17 mouse cellular contexts compared by ENCODE assay signal in the genomic region with DNA sequence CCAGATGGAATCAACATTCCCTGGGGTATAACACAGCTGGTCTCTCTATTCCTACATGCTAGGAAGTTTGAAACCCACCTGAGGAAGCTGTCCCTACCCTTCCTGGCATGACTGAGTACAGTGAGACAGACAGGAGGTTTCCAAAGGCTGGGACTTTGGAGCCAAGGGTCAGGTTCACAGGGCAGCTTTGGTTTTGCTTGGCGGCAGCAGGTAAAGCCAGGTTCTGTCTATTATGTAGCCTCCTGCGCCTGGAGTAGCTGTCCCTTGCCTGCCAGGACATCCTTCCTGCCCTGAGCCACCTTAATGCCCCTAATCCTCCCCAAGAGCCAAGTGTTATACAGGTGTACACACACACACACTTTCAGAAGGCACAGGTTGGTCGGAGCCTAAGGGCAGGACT. TPM values are rescaled to one million over a fixed set of nuclear protein-coding genes. Genes with fewer than 3 reads are reported as not detected.
DNase-seq lines count a peak whose midpoint lies in the region; ATAC-seq and TF ChIP-seq lines count a peak whose summit lies in the region.
"Had no signal": no experiment of that assay in that cellular context is flagged by ENCODE, and none has a peak within 500 bp of the region (broad histone marks: within the 10 kb centered on the region; RNA-seq: fewer than 3 reads in every experiment).

No protein-coding gene starts in this region.

- ATAC-seq in kidney, embryonic 16.5 days (ENCODE audit: low FRiP score, low TSS enrichment) = no peak
- no peak for ATAC-seq in intestine, embryonic 15.5 days
- ATAC-seq in monocyte, adult 5-6 weeks (replicated peaks; ENCODE audit: insufficient number of reproducible peaks, low FRiP score, low TSS enrichment, poor library complexity, severe bottlenecking) = no peak
- ATAC-seq: hindbrain, postnatal 0 days; Patski had no signal

- H3K9me3 ChIP-seq in kidney, embryonic 16.5 days (ENCODE audit: low read length) = no peaks in the 10 kb centered on the region
- H3K9me3 ChIP-seq in E14TG2a.4 (ENCODE audit: low read length) = no peaks in the 10 kb centered on the region
- no peaks in the 10 kb centered on the region for H3K9me3 ChIP-seq in intestine, embryonic 15.5 days
- H3K9me3 ChIP-seq: liver, embryonic 15.5 days; megakaryocyte, embryonic 14.5 days had no signal

- WGBS in kidney, embryonic 16.5 days = 89% methylated on average over 3 of the region's 3 CpGs
- WGBS in intestine, embryonic 15.5 days = 78% methylated on average over 3 of the region's 3 CpGs

- H3K4me1 ChIP-seq in kidney, embryonic 16.5 days (ENCODE audit: insufficient read depth, low read length) = peaks cover 21% of the 10 kb centered on the region
- H3K4me1 ChIP-seq in E14TG2a.4 (replicated peaks; ENCODE audit: low read depth, low read length) = peaks cover 98% of the 10 kb centered on the region
- peaks cover 32% of the 10 kb centered on the region for H3K4me1 ChIP-seq in intestine, embryonic 15.5 days (replicated peaks)

- H3K27ac ChIP-seq in kidney, embryonic 16.5 days (ENCODE audit: low read length) = no peak overlapping the region
- H3K27ac ChIP-seq in intestine, embryonic 15.5 days = peak overlapping the region; percentile 88
- H3K27ac ChIP-seq: hindbrain, postnatal 0 days; liver, embryonic 15.5 days had no signal

- no peak overlapping the region for H3K4me3 ChIP-seq in kidney, embryonic 16.5 days (ENCODE audit: low read length)
- 0 out of 2 replicates have a peak overlapping the region, but pooled peaks have one; percentile 37 for H3K4me3 ChIP-seq in E14TG2a.4 (replicated peaks; ENCODE audit: low read length)
- H3K4me3 ChIP-seq in intestine, embryonic 15.5 days (replicated peaks) = no peak overlapping the region
- H3K4me3 ChIP-seq: liver, embryonic 15.5 days; megakaryocyte, embryonic 14.5 days had no signal

- no peak for TF ChIP-seq CTCF in E14TG2a.4 (conservative IDR thresholded peaks at IDR 0.05; ENCODE audit: low read length)

- H3K27me3 ChIP-seq in kidney, embryonic 16.5 days (ENCODE audit: insufficient read depth, low read length) = no peaks in the 10 kb centered on the region
- no peaks in the 10 kb centered on the region for H3K27me3 ChIP-seq in E14TG2a.4 (ENCODE audit: insufficient read depth, low read length)
- H3K27me3 ChIP-seq in intestine, embryonic 15.5 days (replicated peaks) = no peaks in the 10 kb centered on the region
- H3K27me3 ChIP-seq: Patski had no signal

- H3K4me2 ChIP-seq in kidney, embryonic 16.5 days (replicated peaks; ENCODE audit: low read depth, low read length) = no peak overlapping the region
- peak overlapping the region; percentile 14; the same call in 1 of the 2 replicates for H3K4me2 ChIP-seq in intestine, embryonic 15.5 days (replicated peaks)
- H3K4me2 ChIP-seq: liver, embryonic 15.5 days had no signal

- H3K36me3 ChIP-seq in kidney, embryonic 16.5 days (ENCODE audit: insufficient read depth, low read length) = 0 out of 2 replicates have a peak, but pooled peaks cover 4% of the 10 kb centered on the region
- peaks cover 61% of the 10 kb centered on the region for H3K36me3 ChIP-seq in E14TG2a.4 (ENCODE audit: insufficient read depth, low read length)
- peaks cover 10% of the 10 kb centered on the region; the same call in 1 of the 2 replicates for H3K36me3 ChIP-seq in intestine, embryonic 15.5 days
- H3K36me3 ChIP-seq: liver, embryonic 15.5 days had no signal

- no peak overlapping the region for H3K9ac ChIP-seq in kidney, embryonic 16.5 days (replicated peaks; ENCODE audit: low read length)
- no peak overlapping the region for H3K9ac ChIP-seq in intestine, embryonic 15.5 days
- H3K9ac ChIP-seq: liver, embryonic 15.5 days had no signal

- DNase-seq in kidney, adult 11 months = peak; percentile 61
- DNase-seq in kidney, postnatal 36 days = peak; percentile 61 to 64
- no peak for DNase-seq in thymus, postnatal 4 days
- DNase-seq: adrenal gland, postnatal 36 days; B cell, adult 2 months; cerebellum, adult 9-11 months; heart, postnatal 4 days; layer of hippocampus, postnatal 36 days; lung, postnatal 14 days had no signal

RNA-seq across cellular contexts. Expression of gene Rps6ka1, which starts 5.7 kb away (rescaled TPM):
- polyA plus RNA-seq in kidney, embryonic 16.5 days (2015; fragmentation: Nextera tagmentation; extraction: Ambion mirVana) = 52.0 and 53.4 TPM in 2 replicates
- polyA plus RNA-seq in intestine, embryonic 15.5 days (2015; fragmentation: Nextera tagmentation; extraction: Ambion mirVana) = 124 and 133 TPM in 2 replicates
- 122 to 151 TPM (median 138 TPM) in 3 replicates for total RNA-seq in monocyte, adult 5-6 weeks (2017)
